Mouse (Mus musculus) stomach, embryonic 16.5 days (tissue): ENCODE results near the gene Slc51a. TPM values are rescaled to one million over a fixed set of nuclear protein-coding genes. Genes with fewer than 3 reads are reported as not detected.

Experiments
- ATAC-seq: fragments of 200-750 bp; cut with Nextera tagmentation; 2 replicates; pipeline ENCODE4 v1.8.0; 2017; ENCODE audit warnings: moderate number of reproducible peaks, moderate TSS enrichment; ENCODE audit not compliant: insufficient read depth, low FRiP score
- H3K27ac ChIP-seq: fragments of 300-500 bp; sonication (generic); 2 replicates; pipeline ENCODE4 v1.5.1; 2014; ENCODE audit warnings: low read length
- H3K27me3 ChIP-seq: fragments of 300-500 bp; sonication (generic); 2 replicates; pipeline ENCODE4 v1.6.1; 2014; ENCODE audit warnings: low read length, control low read depth, mixed read lengths; ENCODE audit not compliant: control insufficient read depth, insufficient read depth
- H3K36me3 ChIP-seq: fragments of 300-500 bp; sonication (generic); 2 replicates; pipeline ENCODE4 v1.6.1; 2014; ENCODE audit warnings: low read length; ENCODE audit not compliant: control insufficient read depth, insufficient read depth
- H3K4me1 ChIP-seq: fragments of 300-500 bp; sonication (generic); 2 replicates; pipeline ENCODE4 v1.6.1; 2014; ENCODE audit warnings: low read length, control low read depth, mixed read lengths; ENCODE audit not compliant: control insufficient read depth, insufficient read depth
- H3K4me2 ChIP-seq: fragments of 300-500 bp; sonication (generic); 2 replicates; pipeline ENCODE4 v1.6.1; 2014; ENCODE audit warnings: low read depth, low read length, mixed read lengths
- H3K4me3 ChIP-seq: fragments of 300-500 bp; sonication (generic); replicated peaks from 2 replicates; pipeline ENCODE4 v1.5.1; 2014; ENCODE audit warnings: mild to moderate bottlenecking, low read length
- H3K9ac ChIP-seq: fragments of 300-500 bp; sonication (generic); 2 replicates; pipeline ENCODE4 v1.6.1; 2014; ENCODE audit warnings: low read length
- H3K9me3 ChIP-seq: fragments of 300-500 bp; sonication (generic); replicated peaks from 2 replicates; pipeline ENCODE4 v1.6.1; 2016; ENCODE audit warnings: low read length, control low read depth; ENCODE audit not compliant: control insufficient read depth
- WGBS: fragments of 180-500 bp; shearing (Covaris S2); extraction: QIAGEN DNeasy Blood & Tissue Kit; methylation state at CpG from one replicate; pipeline ENCODE4 v1.1.7; 2014; 5-methylcytosine and 5-hydroxymethylcytosine counted together
- polyA plus RNA-seq: library from polyadenylated mRNA; unstranded; fragments of >200 nt; fragmentation: Nextera tagmentation; extraction: Ambion mirVana; gene quantifications from 2 replicates; pipeline ENCODE4 v1.2.1, GENCODE M21; 2015

The Slc51a gene
- polyA plus RNA-seq, 1 experiment from 2014 or later, result 12.0 TPM

- peaks cover 26% of the 10 kb centered on the region; the same call in 1 of the 2 replicates for H3K4me1 ChIP-seq
- 69% methylated on average over 18 of the region's 18 CpGs for WGBS
- no peaks in the 10 kb centered on the region for H3K36me3 ChIP-seq
- peak overlapping the region; percentile 75 for H3K27ac ChIP-seq
- no peak overlapping the region for H3K4me3 ChIP-seq
- H3K4me2 ChIP-seq, result no peak overlapping the region
- no peak for ATAC-seq
- no peaks in the 10 kb centered on the region for H3K27me3 ChIP-seq
- no peaks in the 10 kb centered on the region for H3K9me3 ChIP-seq
- 0 out of 2 replicates have a peak overlapping the region, but pooled peaks have one; percentile 7 for H3K9ac ChIP-seq
These were observed 23.0 kb upstream of the Slc51a start for GRCm38 (mm10) chr16:32510399-32511337.

- ATAC-seq, result peak; percentile 92
- H3K9me3 ChIP-seq, result no peaks in the 10 kb centered on the region
- H3K4me2 ChIP-seq, result no peak overlapping the region
- peaks cover 26% of the 10 kb centered on the region; the same call in 1 of the 2 replicates for H3K4me1 ChIP-seq
- peak overlapping the region; percentile 13 for H3K9ac ChIP-seq
- H3K4me3 ChIP-seq, result no peak overlapping the region
- H3K27ac ChIP-seq, result peak overlapping the region; percentile 75
- 42% methylated on average over 9 of the region's 9 CpGs for WGBS
- no peaks in the 10 kb centered on the region for H3K27me3 ChIP-seq
- H3K36me3 ChIP-seq, result no peaks in the 10 kb centered on the region
These were observed 21.6 kb upstream of the Slc51a start for GRCm38 (mm10) chr16:32509066-32509942.

- Histone ChIP-seq H3K4me3 (no peak overlapping the region), H3K4me1 (peaks cover 26% of the 10 kb centered on the region; the same call in 1 of the 2 replicates), H3K36me3 (no peaks in the 10 kb centered on the region), H3K9me3 (no peaks in the 10 kb centered on the region), H3K9ac (peak overlapping the region; percentile 40), H3K4me2 (no peak overlapping the region), H3K27ac (peak overlapping the region; percentile 75), H3K27me3 (no peaks in the 10 kb centered on the region)
- WGBS, result 44% methylated on average over 3 of the region's 3 CpGs
- ATAC-seq, result no peak
These were observed 20.9 kb upstream of the Slc51a start for GRCm38 (mm10) chr16:32508506-32509065.

- no peak for ATAC-seq
- no peak overlapping the region for H3K4me3 ChIP-seq
- H3K4me1 ChIP-seq, result peaks cover 26% of the 10 kb centered on the region; the same call in 1 of the 2 replicates
- no peaks in the 10 kb centered on the region for H3K9me3 ChIP-seq
- H3K27me3 ChIP-seq, result no peaks in the 10 kb centered on the region
- no peak overlapping the region for H3K9ac ChIP-seq
- H3K36me3 ChIP-seq, result no peaks in the 10 kb centered on the region
- H3K4me2 ChIP-seq, result no peak overlapping the region
- WGBS, result 77% methylated on average over 5 of the region's 5 CpGs
- peak overlapping the region; percentile 75 for H3K27ac ChIP-seq
These were observed 20.4 kb upstream of the Slc51a start for GRCm38 (mm10) chr16:32508035-32508434.

GRCm38 (mm10) chr16:32507407-32507806 lies 19.7 kb upstream of the Slc51a start:
- Histone ChIP-seq H3K4me2 (no peak overlapping the region), H3K4me3 (no peak overlapping the region), H3K9me3 (no peaks in the 10 kb centered on the region), H3K9ac (no peak overlapping the region), H3K4me1 (peaks cover 23% of the 10 kb centered on the region; the same call in 1 of the 2 replicates), H3K36me3 (no peaks in the 10 kb centered on the region), H3K27ac (no peak overlapping the region), H3K27me3 (no peaks in the 10 kb centered on the region)
- no peak for ATAC-seq
- WGBS, result 20% methylated on average over 9 of the region's 9 CpGs

- Histone ChIP-seq H3K4me2 (no peak overlapping the region), H3K27me3 (no peaks in the 10 kb centered on the region), H3K4me3 (no peak overlapping the region), H3K9me3 (no peaks in the 10 kb centered on the region), H3K4me1 (peaks cover 20% of the 10 kb centered on the region; the same call in 1 of the 2 replicates), H3K27ac (no peak overlapping the region), H3K36me3 (no peaks in the 10 kb centered on the region), H3K9ac (no peak overlapping the region)
- no peak for ATAC-seq
- WGBS, result 71% methylated on average over 7 of the region's 7 CpGs
These were observed 19.2 kb upstream of the Slc51a start for GRCm38 (mm10) chr16:32506868-32507267.

- H3K9ac ChIP-seq, result no peak overlapping the region
- ATAC-seq, result no peak
- no peak overlapping the region for H3K4me2 ChIP-seq
- H3K36me3 ChIP-seq, result no peaks in the 10 kb centered on the region
- H3K27ac ChIP-seq, result no peak overlapping the region
- no peak overlapping the region for H3K4me3 ChIP-seq
- H3K9me3 ChIP-seq, result no peaks in the 10 kb centered on the region
- peaks cover 14% of the 10 kb centered on the region; the same call in 1 of the 2 replicates for H3K4me1 ChIP-seq
- 82% methylated on average over 8 of the region's 8 CpGs for WGBS
- H3K27me3 ChIP-seq, result no peaks in the 10 kb centered on the region
These were observed 18.6 kb upstream of the Slc51a start for GRCm38 (mm10) chr16:32506298-32506697.

GRCm38 (mm10) chr16:32503633-32504032 lies 16.0 kb upstream of the Slc51a start:
- Histone ChIP-seq H3K9ac (no peak overlapping the region), H3K27ac (no peak overlapping the region)

More at GRCm38 (mm10) chr16:32503633-32504032, 16.0 kb upstream of the Slc51a start:
- no peak for ATAC-seq
- 65% methylated on average over 6 of the region's 6 CpGs for WGBS
- Histone ChIP-seq H3K9me3 (no peaks in the 10 kb centered on the region), H3K4me2 (no peak overlapping the region), H3K4me3 (no peak overlapping the region), H3K27me3 (no peaks in the 10 kb centered on the region), H3K36me3 (no peaks in the 10 kb centered on the region), H3K4me1 (peaks cover 3% of the 10 kb centered on the region; the same call in 1 of the 2 replicates)
